Mouse (Mus musculus) MEL (cell line): ENCODE results near the gene Lrrc23. TPM values are rescaled to one million over a fixed set of nuclear protein-coding genes. Genes with fewer than 3 reads are reported as not detected.

ENCODE experiments used
- DNase-seq: peaks from one replicate; pipeline ENCODE4 v3.0.0; 2011; ENCODE audit warnings: low read depth, low spot score
- H3K27ac ChIP-seq: 2 replicates; pipeline ENCODE4 v1.5.1; 2012; ENCODE audit warnings: low read depth, mild to moderate bottlenecking, control low read depth, low read length, moderate library complexity; ENCODE audit not compliant: control insufficient read depth
- H3K27me3 ChIP-seq, 2 experiments: fragments of 150-350 bp in 1 of 2; sonication (generic) in 1 of 2; 2 replicates each; pipeline ENCODE4 v1.6.1; 2012; ENCODE audit warnings: low read length in 2 of 2, mild to moderate bottlenecking in 2 of 2, improper control_type of control experiment in 1 of 2, moderate library complexity in 1 of 2; ENCODE audit not compliant: insufficient read depth in 2 of 2, control insufficient read depth in 1 of 2
- H3K36me3 ChIP-seq, 2 experiments: 2 replicates each; pipeline ENCODE4 v1.6.1; 2012 to 2014; ENCODE audit warnings: low read length in 2 of 2, improper control_type of control experiment in 1 of 2, inconsistent platforms in 1 of 2, mild to moderate bottlenecking in 1 of 2; ENCODE audit not compliant: insufficient read depth in 2 of 2, control insufficient read depth in 1 of 2
- H3K4me1 ChIP-seq, 2 experiments: fragments of 150-350 bp in 1 of 2; sonication (generic) in 1 of 2; 2 replicates each; pipeline ENCODE4 v1.6.1; 2012; ENCODE audit warnings: low read length in 2 of 2, improper control_type of control experiment in 1 of 2, mild to moderate bottlenecking in 1 of 2; ENCODE audit not compliant: insufficient read depth in 2 of 2, control insufficient read depth in 1 of 2
- H3K4me3 ChIP-seq, 2 experiments: fragments of 150-350 bp in 1 of 2; sonication (generic) in 1 of 2; 2 replicates each; pipeline ENCODE4 v1.5.1; 2012; ENCODE audit warnings: low read depth in 2 of 2, low read length in 2 of 2, mild to moderate bottlenecking in 2 of 2, moderate library complexity in 2 of 2, control low read depth in 1 of 2, improper control_type of control experiment in 1 of 2; ENCODE audit not compliant: control insufficient read depth in 1 of 2, insufficient read depth in 1 of 2
- H3K79me2 ChIP-seq: 2 replicates; pipeline ENCODE4 v1.6.1; 2012; ENCODE audit warnings: mild to moderate bottlenecking, low read length, moderate library complexity; ENCODE audit not compliant: control insufficient read depth, poor library complexity, insufficient read depth
- H3K9ac ChIP-seq: 2 replicates; pipeline ENCODE4 v1.6.1; 2012; ENCODE audit warnings: low read depth, mild to moderate bottlenecking, control low read depth, low read length, moderate library complexity; ENCODE audit not compliant: control insufficient read depth, poor library complexity, severe bottlenecking
- H3K9me3 ChIP-seq: fragments of 150-350 bp; sonication (generic); replicated peaks from 2 replicates; pipeline ENCODE4 v1.6.1; 2012; ENCODE audit warnings: mild to moderate bottlenecking, low read length, improper control_type of control experiment, moderate library complexity; ENCODE audit not compliant: insufficient read depth
- BHLHE40 ChIP-seq: IDR thresholded peaks from 2 replicates; pipeline ENCODE4 v1.6.1; 2012; ENCODE audit warnings: low read depth, mild to moderate bottlenecking, inconsistent platforms, low read length, improper control_type of control experiment, borderline replicate concordance
- CHD1 ChIP-seq: IDR thresholded peaks from 2 replicates; pipeline ENCODE4 v1.6.1; 2012; ENCODE audit warnings: low read depth, mild to moderate bottlenecking, inconsistent platforms, low read length, improper control_type of control experiment
- CTCF ChIP-seq, 3 experiments: IDR thresholded peaks in 2 of 3; conservative IDR thresholded peaks in 1 of 3; 2 replicates each; pipeline ENCODE4 v1.5.1; 2011 to 2012; ENCODE audit warnings: low read length in 3 of 3, low read depth in 2 of 3, mild to moderate bottlenecking in 2 of 3, improper control_type of control experiment in 1 of 3, inconsistent platforms in 1 of 3, mixed read lengths in 1 of 3, moderate library complexity in 1 of 3; ENCODE audit not compliant: control insufficient read depth in 1 of 3, insufficient read depth in 1 of 3, poor library complexity in 1 of 3, severe bottlenecking in 1 of 3
- E2F4 ChIP-seq: IDR thresholded peaks from 2 replicates; pipeline ENCODE4 v1.6.1; 2011; ENCODE audit warnings: low read depth, low read length, improper control_type of control experiment, borderline replicate concordance
- GATA1 ChIP-seq: IDR thresholded peaks from 2 replicates; pipeline ENCODE4 v1.6.1; 2011; ENCODE audit warnings: low read depth, low read length, improper control_type of control experiment
- JUND ChIP-seq: IDR thresholded peaks from 2 replicates; pipeline ENCODE4 v1.6.1; 2011; ENCODE audit warnings: low read depth, mild to moderate bottlenecking, improper control_type of control experiment, low read length
- MAFK ChIP-seq: IDR thresholded peaks from 2 replicates; pipeline ENCODE4 v1.6.1; 2011; ENCODE audit warnings: low read depth, mild to moderate bottlenecking, low read length, improper control_type of control experiment, borderline replicate concordance
- MAX ChIP-seq: IDR thresholded peaks from 2 replicates; pipeline ENCODE4 v1.6.1; 2011; ENCODE audit warnings: low read length, improper control_type of control experiment
- MAZ ChIP-seq: IDR thresholded peaks from 2 replicates; pipeline ENCODE4 v1.6.1; 2012; ENCODE audit warnings: low read depth, mild to moderate bottlenecking, inconsistent platforms, low read length, improper control_type of control experiment
- MYB ChIP-seq: IDR thresholded peaks from 2 replicates; pipeline ENCODE4 v1.6.1; 2011; ENCODE audit warnings: mild to moderate bottlenecking, low read depth, low read length, improper control_type of control experiment
- MYC ChIP-seq: IDR thresholded peaks from 2 replicates; pipeline ENCODE4 v1.6.1; 2011; ENCODE audit warnings: low read depth, mild to moderate bottlenecking, low read length, improper control_type of control experiment, moderate library complexity
- NELFE ChIP-seq: IDR thresholded peaks from 2 replicates; pipeline ENCODE4 v1.6.1; 2011; ENCODE audit warnings: low read depth, low read length, improper control_type of control experiment
- NRF1 ChIP-seq: IDR thresholded peaks from 2 replicates; pipeline ENCODE4 v1.6.1; 2014; ENCODE audit warnings: low read depth, mild to moderate bottlenecking, inconsistent platforms, low read length, improper control_type of control experiment, moderate library complexity; ENCODE audit not compliant: poor library complexity, insufficient read depth, severe bottlenecking
- POLR2AphosphoS5 ChIP-seq: IDR thresholded peaks from 2 replicates; pipeline ENCODE4 v1.6.1; 2012; ENCODE audit warnings: low read depth, borderline replicate concordance, mild to moderate bottlenecking, inconsistent platforms, low read length, moderate library complexity, mixed read lengths
- SMC3 ChIP-seq: IDR thresholded peaks from 2 replicates; pipeline ENCODE4 v1.6.1; 2011; ENCODE audit warnings: low read depth, low read length, improper control_type of control experiment
- TAL1 ChIP-seq: IDR thresholded peaks from 2 replicates; pipeline ENCODE4 v1.6.1; 2012; ENCODE audit warnings: mild to moderate bottlenecking, inconsistent platforms, low read length, moderate library complexity, mixed read lengths
- TBP ChIP-seq: IDR thresholded peaks from 2 replicates; pipeline ENCODE4 v1.8.0; 2011; ENCODE audit warnings: low read depth, low read length, improper control_type of control experiment
- TCF12 ChIP-seq: IDR thresholded peaks from 2 replicates; pipeline ENCODE4 v1.6.1; 2014; ENCODE audit warnings: low read depth, mild to moderate bottlenecking, inconsistent platforms, low read length, improper control_type of control experiment, moderate library complexity
- UBTF ChIP-seq: IDR thresholded peaks from 2 replicates; pipeline ENCODE4 v1.6.1; 2012; ENCODE audit warnings: low read depth, mild to moderate bottlenecking, inconsistent platforms, low read length, improper control_type of control experiment, moderate library complexity, borderline replicate concordance; ENCODE audit not compliant: insufficient read depth
- ZC3H11A ChIP-seq: IDR thresholded peaks from 2 replicates; pipeline ENCODE4 v1.6.1; 2012; ENCODE audit warnings: low read depth, mild to moderate bottlenecking, inconsistent platforms, low read length, improper control_type of control experiment
- ZNF384 ChIP-seq: IDR thresholded peaks from 2 replicates; pipeline ENCODE4 v1.6.1; 2012; ENCODE audit warnings: low read depth, mild to moderate bottlenecking, inconsistent platforms, low read length, improper control_type of control experiment
- polyA plus RNA-seq, 2 experiments: library from polyadenylated mRNA; stranded (reverse) in 1 of 2; unstranded in 1 of 2; fragments of >175 nt in 1 of 2; fragments of >200 nt in 1 of 2; gene quantifications; 2 replicates each; pipeline versions ENCODE4 v1.2.1 to v1.2.4; 2012; ENCODE audit warnings: low replicate concordance in 2 of 2, low read depth in 1 of 2; ENCODE audit not compliant: insufficient read length in 2 of 2, insufficient read depth in 1 of 2, missing spikeins in 1 of 2
- total RNA-seq: library from RNA; depleted of rRNA; stranded (reverse); fragments of 300-350 nt; gene quantifications from 2 replicates; pipeline ENCODE4 v1.2.3, GENCODE M21; 2012

Lrrc23 gene
- total and polyA plus RNA-seq, 3 experiments = 0.11 TPM; not detected in 2

DNA sequence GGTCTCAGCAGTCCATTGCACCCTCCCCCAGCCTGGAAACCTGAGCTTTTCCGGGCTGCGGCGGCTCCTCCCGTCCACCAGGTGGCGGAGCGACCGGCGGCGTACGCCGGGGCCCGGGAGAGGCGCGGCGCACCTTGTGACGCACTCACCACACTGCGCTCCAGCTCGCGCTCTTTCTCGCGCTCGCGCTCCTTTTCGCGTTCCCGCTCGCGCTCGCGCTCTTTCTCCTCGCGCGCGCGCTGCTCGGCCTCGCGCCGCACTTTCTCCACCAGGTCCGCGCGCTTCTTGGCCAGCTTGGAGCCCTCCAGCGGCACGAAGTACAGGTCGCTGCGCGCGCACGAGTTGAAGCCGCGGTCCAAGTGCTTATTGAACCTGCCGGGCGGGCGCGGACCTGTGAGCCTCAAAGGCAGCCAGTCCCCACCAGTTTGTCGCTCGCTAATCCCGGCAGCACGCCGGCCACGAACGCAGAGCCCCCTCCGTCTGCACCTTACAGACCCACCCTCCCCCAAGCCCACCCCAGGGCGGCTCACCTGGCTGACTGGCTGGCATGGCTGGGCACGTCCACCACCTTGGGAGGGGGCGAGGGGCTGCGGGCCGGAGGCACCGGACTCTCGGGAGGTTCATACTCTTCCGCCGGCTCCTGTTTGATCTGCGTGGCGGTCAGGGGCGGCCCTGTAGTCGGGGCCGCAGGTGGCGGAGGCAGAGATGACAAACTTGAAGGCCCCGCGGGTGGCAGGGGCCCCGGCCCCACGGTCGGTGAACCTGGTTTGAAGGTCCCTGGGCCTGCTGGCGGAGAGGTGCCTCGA lies 33.8 kb downstream of the Lrrc23 start (continued):
- TF ChIP-seq ZNF384 (no peak), SMC3 (peak; percentile 58), TAL1 (no peak), POLR2AphosphoS5 (no peak), NELFE (peak; percentile 64; the same call in 1 of the 2 replicates)
- TF ChIP-seq, all 39 proteins: peak for 20

DNA sequence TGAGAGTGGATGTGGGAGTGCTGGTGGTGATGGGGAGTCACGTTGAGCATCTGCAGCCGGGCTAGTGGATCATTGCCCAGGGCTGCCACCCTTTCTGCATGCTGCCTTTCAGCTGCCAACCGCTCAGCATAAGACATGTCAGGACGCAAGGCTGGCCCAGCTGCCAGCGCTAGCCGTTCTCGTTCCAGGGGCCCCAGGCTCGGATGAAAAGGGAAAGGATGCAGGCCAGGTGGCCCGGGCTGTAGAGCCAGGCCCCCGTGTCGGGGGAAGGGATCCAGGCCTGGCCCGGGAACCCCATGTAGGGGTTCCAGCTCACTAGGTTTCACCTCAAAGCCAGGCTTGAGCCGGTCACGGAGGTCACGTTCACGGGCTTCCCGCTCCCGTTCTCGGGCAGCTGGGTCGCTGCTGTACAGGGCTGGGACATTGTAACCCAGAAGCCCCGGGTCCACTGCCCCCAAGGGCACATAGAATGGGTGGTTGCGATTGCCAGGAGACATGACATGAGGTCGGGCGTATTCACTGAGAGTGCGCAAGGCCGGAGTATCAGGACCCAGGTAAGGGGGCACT lies 34.7 kb downstream of the Lrrc23 start:
- Histone ChIP-seq H3K4me1 (peaks cover 2 to 6% of the 10 kb centered on the region in 2 experiments; a peak in 3 of 4 replicates), H3K79me2 (peaks cover 1% of the 10 kb centered on the region; the same call in 1 of the 2 replicates), H3K27me3 (no peaks in the 10 kb centered on the region), H3K4me3 (peak overlapping the region in 1 of 2 experiments; percentile 9; a peak in 2 of 4 replicates), H3K36me3 (peaks cover 0 to 7% of the 10 kb centered on the region in 2 experiments; a peak in 2 of 4 replicates), H3K27ac (no peak overlapping the region), H3K9ac (peak overlapping the region; percentile 46), H3K9me3 (no peaks in the 10 kb centered on the region)
- DNase-seq = no peak
- TF ChIP-seq NRF1 = no peak
- TF ChIP-seq BHLHE40 = no peak
- no peak for TF ChIP-seq MAZ
- TF ChIP-seq NELFE = no peak
- TF ChIP-seq MAX = no peak
- TF ChIP-seq POLR2AphosphoS5 = no peak
- no peak for TF ChIP-seq CTCF (IDR thresholded peaks at IDR 0.05 in 2 of 3, conservative IDR thresholded peaks at IDR 0.05 in 1 of 3; ENCODE audit: control insufficient read depth in 1 of 3, insufficient read depth in 1 of 3, low read depth in 2 of 3, low read length in 3 of 3, poor library complexity in 1 of 3, severe bottlenecking in 1 of 3)
- TF ChIP-seq ZC3H11A = no peak
- no peak for TF ChIP-seq JUND
- no peak for TF ChIP-seq TBP
- no peak for TF ChIP-seq E2F4
- no peak for TF ChIP-seq MYC
- TF ChIP-seq UBTF = no peak
- TF ChIP-seq MAFK = no peak
- TF ChIP-seq SMC3 = no peak
- TF ChIP-seq TCF12 = no peak
- TF ChIP-seq MYB = no peak
- no peak for TF ChIP-seq CHD1
- no peak for TF ChIP-seq GATA1
